In genomic region chr12:117770211-117770610, GRCm38 (mm10) we compare ENCODE assay signal across 26 mouse cellular contexts. TPM values are rescaled to one million over a fixed set of nuclear protein-coding genes. Genes with fewer than 3 reads are reported as not detected.
DNase-seq lines count a peak whose midpoint lies in the region; ATAC-seq and TF ChIP-seq lines count a peak whose summit lies in the region.
"Had no signal": no experiment of that assay in that cellular context is flagged by ENCODE, and none has a peak within 500 bp of the region (broad histone marks: within the 10 kb centered on the region; RNA-seq: fewer than 3 reads in every experiment).

No protein-coding gene starts in this region.

- no peak overlapping the region for H3K27ac ChIP-seq in hindbrain, embryonic 14.5 days
- no peak overlapping the region for H3K27ac ChIP-seq in hindbrain, embryonic 13.5 days
- H3K27ac ChIP-seq: layer of hippocampus, adult 2 months; left cerebral cortex, adult 2 months; liver, embryonic 14.5 days; lung, embryonic 15.5 days; midbrain, embryonic 13.5 days; stomach, embryonic 15.5 days had no signal

- H3K27me3 ChIP-seq in hindbrain, embryonic 14.5 days (ENCODE audit: control insufficient read depth, insufficient read depth, low read length) = no peaks in the 10 kb centered on the region
- H3K27me3 ChIP-seq in hindbrain, embryonic 13.5 days = peaks cover 27% of the 10 kb centered on the region
- H3K27me3 ChIP-seq: lung, embryonic 15.5 days; stomach, embryonic 15.5 days had no signal

- H3K9me3 ChIP-seq in hindbrain, embryonic 14.5 days (ENCODE audit: control insufficient read depth, low read length) = no peaks in the 10 kb centered on the region
- no peaks in the 10 kb centered on the region for H3K9me3 ChIP-seq in hindbrain, embryonic 13.5 days
- H3K9me3 ChIP-seq: lung, embryonic 15.5 days; megakaryocyte, embryonic 14.5 days; midbrain, embryonic 13.5 days; stomach, embryonic 15.5 days had no signal

- H3K4me2 ChIP-seq in hindbrain, embryonic 14.5 days (replicated peaks) = no peak overlapping the region
- no peak overlapping the region for H3K4me2 ChIP-seq in hindbrain, embryonic 13.5 days
- H3K4me2 ChIP-seq: heart, embryonic 11.5 days; lung, embryonic 15.5 days; midbrain, embryonic 13.5 days; stomach, embryonic 15.5 days had no signal

- 31% methylated on average over 2 of the region's 2 CpGs for WGBS in hindbrain, embryonic 14.5 days
- 28% methylated on average over 2 of the region's 2 CpGs for WGBS in hindbrain, embryonic 13.5 days

- no peaks in the 10 kb centered on the region for H3K4me1 ChIP-seq in hindbrain, embryonic 14.5 days (replicated peaks; ENCODE audit: control insufficient read depth, insufficient read depth, low read length)
- 0 out of 2 replicates have a peak, but pooled peaks cover 2% of the 10 kb centered on the region for H3K4me1 ChIP-seq in hindbrain, embryonic 13.5 days (replicated peaks)
- H3K4me1 ChIP-seq: lung, embryonic 15.5 days; midbrain, embryonic 13.5 days; stomach, embryonic 15.5 days had no signal

- intact Hi-C loops in left cerebral cortex, postnatal 4 days (cut with DNase I) = no loop called here
- intact Hi-C loops in left cerebral cortex, postnatal 36 days (cut with DNase I) = no loop called here

- no peak for DNase-seq in hindbrain, embryonic 14.5 days (ENCODE audit: low spot score)
- DNase-seq in left cerebral cortex, postnatal 4 days = peak; percentile 48
- DNase-seq in left cerebral cortex, postnatal 36 days (ENCODE audit: low spot score in 2 of 2) = no peak
- peak; percentile 22 for DNase-seq in brain, embryonic 14.5 days (ENCODE audit: low read depth)
- peak; percentile 53 for DNase-seq in retina, embryonic 14.5 days (ENCODE audit: low spot score)
- DNase-seq: adrenal gland, postnatal 36 days; B cell, adult 2 months; cerebellum, adult 2 months; gastrocnemius, postnatal 14 days; heart, adult 11 months; heart, postnatal 36 days; kidney, adult 11 months; kidney, postnatal 36 days; liver; right cerebral cortex, postnatal 25 days had no signal

- no peak overlapping the region for H3K4me3 ChIP-seq in hindbrain, embryonic 14.5 days (replicated peaks; ENCODE audit: low read length)
- H3K4me3 ChIP-seq in hindbrain, embryonic 13.5 days = no peak overlapping the region
- H3K4me3 ChIP-seq: layer of hippocampus, adult 2 months; left cerebral cortex, adult 2 months; lung, embryonic 15.5 days; megakaryocyte, embryonic 14.5 days; midbrain, embryonic 13.5 days; stomach, embryonic 15.5 days had no signal

- no peak for TF ChIP-seq POLR2A in brain, embryonic 14.5 days (IDR thresholded peaks at IDR 0.05; ENCODE audit: borderline replicate concordance, extremely low read depth, insufficient read depth, insufficient read length, poor library complexity, severe bottlenecking)

- H3K9ac ChIP-seq in hindbrain, embryonic 14.5 days = no peak overlapping the region
- no peak overlapping the region for H3K9ac ChIP-seq in hindbrain, embryonic 13.5 days
- H3K9ac ChIP-seq: liver, embryonic 14.5 days; lung, embryonic 15.5 days; midbrain, embryonic 13.5 days; stomach, embryonic 15.5 days had no signal

- TF ChIP-seq CTCF in brain, embryonic 14.5 days (IDR thresholded peaks at IDR 0.05; ENCODE audit: borderline replicate concordance, extremely low read depth, insufficient read depth, insufficient read length) = no peak

- no peaks in the 10 kb centered on the region for H3K36me3 ChIP-seq in hindbrain, embryonic 14.5 days (replicated peaks; ENCODE audit: control insufficient read depth, insufficient read depth)
- no peaks in the 10 kb centered on the region for H3K36me3 ChIP-seq in hindbrain, embryonic 13.5 days
- H3K36me3 ChIP-seq: lung, embryonic 15.5 days; midbrain, embryonic 13.5 days; stomach, embryonic 15.5 days had no signal

- 0 out of 2 replicates have a peak, but pooled peaks have one; percentile 10 for ATAC-seq in hindbrain, embryonic 14.5 days (ENCODE audit: low FRiP score)
- ATAC-seq in hindbrain, embryonic 13.5 days (ENCODE audit: low FRiP score) = no peak
- ATAC-seq: forebrain, embryonic 14.5 days; inflammation-experienced regulatory T-cells, adult 6 months; midbrain, embryonic 13.5 days had no signal

RNA-seq across cellular contexts. Expression of gene Cdca7l, which starts 33.9 kb away (rescaled TPM):
- 4.9 and 5.8 TPM in 2 replicates for polyA plus RNA-seq in hindbrain, embryonic 14.5 days (2014; fragmentation: Nextera tagmentation; extraction: Ambion mirVana)
- 4.6 and 5.8 TPM in 2 replicates for polyA plus RNA-seq in hindbrain, embryonic 13.5 days (2015; fragmentation: Nextera tagmentation; extraction: Ambion mirVana)
- total RNA-seq in left cerebral cortex, postnatal 4 days (2021) = 1 to 10 TPM; 2.6 to 3.7 TPM
- 1 to 10 TPM in 1 of 2 experiments, under 1 TPM in 1; 0.49 to 1.7 TPM for total RNA-seq in left cerebral cortex, postnatal 36 days (2021)
- 5.6 and 6.9 TPM in 2 replicates for polyA plus RNA-seq in brain, embryonic 14.5 days (2012; rRNA removed)

Comparison
In these comparisons a context has a peak if more than half of its experiments do, and no peak if none do; other contexts are left out.
1. DNase-seq: peak in left cerebral cortex, postnatal 4 days (single experiment), brain, embryonic 14.5 days (single experiment) and retina, embryonic 14.5 days (single experiment); none in hindbrain, embryonic 14.5 days (single experiment) and left cerebral cortex, postnatal 36 days (0 of 2).